ENCODE assay signal across 19 mouse cellular contexts in genomic region chr5:134291096-134291495, GRCm38 (mm10).
"Had no signal": no experiment of that assay in that cellular context is flagged by ENCODE, and none has a peak within 500 bp of the region (broad histone marks: within the 10 kb centered on the region; RNA-seq: fewer than 3 reads in every experiment).

No protein-coding gene starts in this region.

- H3K4me1 ChIP-seq: lung, embryonic 15.5 days; midbrain, embryonic 10.5 days; midbrain, embryonic 12.5 days; neural tube, embryonic 13.5 days; neural tube, embryonic 15.5 days had no signal

- H3K9me3 ChIP-seq: lung, embryonic 15.5 days; midbrain, embryonic 10.5 days; midbrain, embryonic 12.5 days; neural tube, embryonic 13.5 days; neural tube, embryonic 15.5 days had no signal

- H3K4me3 ChIP-seq: lung, embryonic 15.5 days; midbrain, embryonic 10.5 days; midbrain, embryonic 12.5 days; myocyte; neural tube, embryonic 13.5 days; neural tube, embryonic 15.5 days had no signal

- H3K9ac ChIP-seq: lung, embryonic 15.5 days; midbrain, embryonic 12.5 days; neural tube, embryonic 13.5 days; neural tube, embryonic 15.5 days had no signal

- ATAC-seq: midbrain, embryonic 16.5 days had no signal

- H3K27ac ChIP-seq: lung, embryonic 15.5 days; midbrain, embryonic 10.5 days; midbrain, embryonic 12.5 days; neural tube, embryonic 13.5 days; neural tube, embryonic 15.5 days had no signal

- H3K4me2 ChIP-seq: lung, embryonic 15.5 days; midbrain, embryonic 12.5 days; neural tube, embryonic 13.5 days; neural tube, embryonic 15.5 days had no signal

- DNase-seq: lung, adult 2 months; lung, postnatal 10 days; lung, postnatal 4 days; midbrain, embryonic 14.5 days; retina, postnatal 1 day; right cerebral cortex, adult 18-20 months; right cerebral cortex, postnatal 25 days; right cerebral cortex, postnatal 4 days; spleen, adult 18-20 months; thymus, adult 18-20 months; thymus, postnatal 14 days; thymus, postnatal 36 days had no signal

- H3K27me3 ChIP-seq: lung, embryonic 15.5 days; midbrain, embryonic 12.5 days; neural tube, embryonic 13.5 days; neural tube, embryonic 15.5 days had no signal
